Mouse (Mus musculus): ENCODE data around the gene Eci3.
"Not testable (repeated sequence)": the region's sequence is repeated elsewhere in the genome, so short reads cannot be mapped to it uniquely, and the experiment has no call there.

Eci3 gene

GRCm38 (mm10) chr13:34963511-34964397 is at the start of gene Eci3:
Gene Eci3 (minus strand): TSS chr13:34963810.
- DNase-seq (ENCODE audit: low read depth, low spot score) = peak; percentile 81

GRCm38 (mm10) chr13:34995925-34996324 is 32.3 kb upstream of the Eci3 start:
- DNase-seq (ENCODE audit: low read depth, low spot score) = no peak

- DNase-seq (ENCODE audit: low read depth, low spot score) = peak; percentile 98
These were observed 30.6 kb upstream of the Eci3 start for GRCm38 (mm10) chr13:34993983-34994811.

- no peak for DNase-seq (ENCODE audit: low read depth, low spot score)
These were observed 30.0 kb upstream of the Eci3 start for GRCm38 (mm10) chr13:34993595-34993982.

GRCm38 (mm10) chr13:34993085-34993484 is 29.5 kb upstream of the Eci3 start:
- DNase-seq (ENCODE audit: low read depth, low spot score) = no peak

GRCm38 (mm10) chr13:34991581-34992273 is 28.1 kb upstream of the Eci3 start:
- no peak for DNase-seq (ENCODE audit: low read depth, low spot score)

- DNase-seq (ENCODE audit: low read depth, low spot score) = not testable (repeated sequence)
These were observed 19.9 kb upstream of the Eci3 start for GRCm38 (mm10) chr13:34983479-34983878.

GRCm38 (mm10) chr13:34978635-34979034 is 15.0 kb upstream of the Eci3 start:
- DNase-seq (ENCODE audit: low read depth, low spot score) = peak; percentile 73

GRCm38 (mm10) chr13:34977410-34977809 is 13.8 kb upstream of the Eci3 start:
- no peak for DNase-seq (ENCODE audit: low read depth, low spot score)

GRCm38 (mm10) chr13:34976116-34976515 is 12.5 kb upstream of the Eci3 start:
- no peak for DNase-seq (ENCODE audit: low read depth, low spot score)

- peak; percentile 72 for DNase-seq (ENCODE audit: low read depth, low spot score)
These were observed 10.2 kb upstream of the Eci3 start for GRCm38 (mm10) chr13:34973770-34974169.

GRCm38 (mm10) chr13:34973149-34973548 is 9.5 kb upstream of the Eci3 start:
- DNase-seq (ENCODE audit: low read depth, low spot score) = peak; percentile 70

- DNase-seq (ENCODE audit: low read depth, low spot score) = not testable (repeated sequence)
These were observed 8.8 kb upstream of the Eci3 start for GRCm38 (mm10) chr13:34972456-34972855.

- not testable (repeated sequence) for DNase-seq (ENCODE audit: low read depth, low spot score)
These were observed 2.0 kb upstream of the Eci3 start for GRCm38 (mm10) chr13:34965647-34966046.

- DNase-seq (ENCODE audit: low read depth, low spot score) = peak; percentile 83
These were observed 1.3 kb upstream of the Eci3 start for GRCm38 (mm10) chr13:34964866-34965265.

GRCm38 (mm10) chr13:34964419-34964818 is 809 bp upstream of the Eci3 start:
- peak; percentile 21 for DNase-seq (ENCODE audit: low read depth, low spot score)

GRCm38 (mm10) chr13:34960996-34961770 is 2.4 kb downstream of the Eci3 start:
- peak; percentile 70 for DNase-seq (ENCODE audit: low read depth, low spot score)

GRCm38 (mm10) chr13:34958158-34958557 is 5.5 kb downstream of the Eci3 start:
- DNase-seq (ENCODE audit: low read depth, low spot score) = not testable (repeated sequence)

- no peak for DNase-seq (ENCODE audit: low read depth, low spot score)
These were observed 6.7 kb downstream of the Eci3 start for GRCm38 (mm10) chr13:34956901-34957300.

- DNase-seq (ENCODE audit: low read depth, low spot score) = not testable (repeated sequence)
These were observed 12.2 kb downstream of the Eci3 start for GRCm38 (mm10) chr13:34951437-34951836.

- no peak for DNase-seq (ENCODE audit: low read depth, low spot score)
These were observed 21.2 kb downstream of the Eci3 start for GRCm38 (mm10) chr13:34942370-34942769.

Measured in R1 (cell line).